22 mouse cellular contexts compared by ENCODE assay signal in genomic region chr7:100678052-100678451, GRCm38 (mm10). TPM values are rescaled to one million over a fixed set of nuclear protein-coding genes. Genes with fewer than 3 reads are reported as not detected.
"Had no signal": no experiment of that assay in that cellular context is flagged by ENCODE, and none has a peak within 500 bp of the region (broad histone marks: within the 10 kb centered on the region; RNA-seq: fewer than 3 reads in every experiment).

No protein-coding gene starts in this region.

- H3K9me3 ChIP-seq: kidney, embryonic 15.5 days; limb, embryonic 12.5 days; liver, embryonic 12.5 days; liver, embryonic 15.5 days; midbrain, embryonic 12.5 days; midbrain, embryonic 15.5 days; neural tube, embryonic 12.5 days; neural tube, embryonic 15.5 days had no signal

- H3K27me3 ChIP-seq: kidney, embryonic 15.5 days; limb, embryonic 12.5 days; midbrain, embryonic 12.5 days; midbrain, embryonic 15.5 days; neural tube, embryonic 12.5 days; neural tube, embryonic 15.5 days had no signal

- H3K36me3 ChIP-seq: kidney, embryonic 15.5 days; limb, embryonic 12.5 days; liver, embryonic 12.5 days; liver, embryonic 15.5 days; midbrain, embryonic 12.5 days; midbrain, embryonic 15.5 days; neural tube, embryonic 12.5 days; neural tube, embryonic 15.5 days had no signal

- H3K9ac ChIP-seq: kidney, embryonic 15.5 days; limb, embryonic 12.5 days; liver, embryonic 12.5 days; liver, embryonic 15.5 days; midbrain, embryonic 12.5 days; midbrain, embryonic 15.5 days; neural tube, embryonic 12.5 days; neural tube, embryonic 15.5 days had no signal

- DNase-seq: kidney, adult 11 months; kidney, adult 8-10 months; kidney, postnatal 10 days; kidney, postnatal 36 days; layer of hippocampus, postnatal 36 days; liver; retina, postnatal 1 day; right cerebral cortex, postnatal 25 days; spleen, adult 18-20 months; thymus, adult 18-20 months; thymus, postnatal 36 days had no signal

- H3K27ac ChIP-seq: left cerebral cortex, adult 2 months; limb, embryonic 12.5 days; liver, embryonic 12.5 days; liver, embryonic 15.5 days; macrophage; midbrain, embryonic 12.5 days; midbrain, embryonic 15.5 days; neural tube, embryonic 12.5 days; neural tube, embryonic 15.5 days had no signal

- ATAC-seq: inflammation-experienced regulatory T-cells, adult 6 months; liver, embryonic 12.5 days; midbrain, embryonic 15.5 days had no signal

- H3K4me2 ChIP-seq: kidney, embryonic 15.5 days; limb, embryonic 12.5 days; liver, embryonic 12.5 days; liver, embryonic 15.5 days; midbrain, embryonic 12.5 days; midbrain, embryonic 15.5 days; neural tube, embryonic 12.5 days; neural tube, embryonic 15.5 days had no signal

- H3K4me1 ChIP-seq: midbrain, embryonic 15.5 days; neural tube, embryonic 12.5 days; neural tube, embryonic 15.5 days had no signal

- H3K4me3 ChIP-seq: kidney, embryonic 15.5 days; left cerebral cortex, adult 2 months; limb, embryonic 12.5 days; liver, embryonic 12.5 days; liver, embryonic 15.5 days; midbrain, embryonic 12.5 days; midbrain, embryonic 15.5 days; neural tube, embryonic 12.5 days; neural tube, embryonic 15.5 days had no signal

RNA-seq across cellular contexts. Expression of gene Plekhb1, which starts 15.8 kb away (rescaled TPM):
- polyA plus RNA-seq: macrophage had no signal
